Mouse (Mus musculus) megakaryocyte-erythroid progenitor cell, adult 5 weeks (primary cell): Measurements from ENCODE around the gene Muc4. TPM values are rescaled to one million over a fixed set of nuclear protein-coding genes. Genes with fewer than 3 reads are reported as not detected.

Experiments
- polyA plus RNA-seq: library from polyadenylated mRNA; stranded (reverse); fragments of >175 nt; gene quantifications from 2 replicates; pipeline ENCODE4 v1.2.3, GENCODE M21; 2012

Muc4 gene
- polyA plus RNA-seq = not detected in 2 replicates

GRCm38 (mm10) chr16:32735586-32735985 lies at the start of gene Muc4:
TSS of gene Muc4 (plus strand) at chr16:32735886.

GRCm38 (mm10) chr16:32797426-32797689 lies 61.7 kb downstream of the Muc4 start, which contains the start of gene Muc20:
TSS of gene Muc20 (minus strand) at chr16:32797435.

GRCm38 (mm10) chr16:32810321-32810720 lies 74.6 kb downstream of the Muc4 start, which contains the start of gene Smbd1:
TSS of gene Smbd1 (minus strand) at chr16:32810477.

Other genes with a start within 250 kb of the Muc4 start
- 0.06 TPM in 1 of 2 replicates, not detected in the other for gene Slc51a, start 248.0 kb upstream of the Muc4 start, polyA plus RNA-seq
- not detected in 2 replicates for gene Zdhhc19, start 239.6 kb upstream of the Muc4 start, polyA plus RNA-seq
- 3.0 and 9.5 TPM in 2 replicates for gene Tfrc, start 127.0 kb upstream of the Muc4 start, polyA plus RNA-seq
- 136 and 163 TPM in 2 replicates for gene Tnk2, start 92.0 kb upstream of the Muc4 start, polyA plus RNA-seq
- not detected in 2 replicates for gene Muc20, start 61.5 kb downstream of the Muc4 start, polyA plus RNA-seq
- gene Smbd1, start 74.6 kb downstream of the Muc4 start, polyA plus RNA-seq = not detected in 2 replicates
- gene Fyttd1, start 141.6 kb downstream of the Muc4 start, polyA plus RNA-seq = 155 and 193 TPM in 2 replicates
- 7.7 TPM in 2 replicates for gene Rubcn, start 141.9 kb downstream of the Muc4 start, polyA plus RNA-seq
- 4.3 and 5.1 TPM in 2 replicates for gene Lrch3, start 178.2 kb downstream of the Muc4 start, polyA plus RNA-seq